Mouse (Mus musculus) left cerebral cortex, adult 18-20 months (tissue): Measurements from ENCODE around the gene Olfr1129. TPM values are rescaled to one million over a fixed set of nuclear protein-coding genes. Genes with fewer than 3 reads are reported as not detected.
"Not testable (repeated sequence)": the region's sequence is repeated elsewhere in the genome, so short reads cannot be mapped to it uniquely, and the experiment has no call there.

Experiments
- DNase-seq, 2 experiments: peaks; one replicate each; pipeline ENCODE4 v3.0.0; 2021 to 2022; ENCODE audit warnings: low spot score in 2 of 2, mixed read lengths in 1 of 2
- long read RNA-seq, 2 experiments: library from polyadenylated mRNA; stranded (forward); transcript quantifications; one replicate each; pipeline ENCODE4 v2.0.0; 2021
- total RNA-seq, 2 experiments: library from RNA; stranded (reverse); gene quantifications; 2 replicates each; pipeline ENCODE4 v1.2.3; 2021

Olfr1129 gene
- not detected for total RNA-seq
- long read RNA-seq, experiment 1: 0 reads
- long read RNA-seq, experiment 2: 0 reads

DNA sequence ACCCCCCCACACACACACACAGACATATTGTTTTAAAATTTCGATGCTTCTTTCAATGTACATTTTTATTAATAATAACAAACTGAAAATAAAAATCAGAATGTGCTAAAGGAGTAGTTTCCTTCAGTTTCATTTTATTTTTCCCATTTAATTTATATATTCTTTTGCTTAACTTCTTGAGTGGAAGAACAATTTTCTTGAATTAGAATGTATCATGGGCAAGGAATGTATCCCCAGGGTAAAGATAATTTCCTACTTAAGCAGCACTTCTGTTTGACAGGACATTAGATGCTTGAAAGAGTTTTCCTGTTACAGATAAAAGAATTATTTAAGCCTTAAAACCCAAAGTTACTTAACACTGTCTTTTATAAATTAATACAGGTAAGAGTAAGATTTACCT, at the start of gene Olfr1129:
Gene Olfr1129, plus strand, starts transcription at position 301 of the 400 bp plus-strand sequence.
- not testable (repeated sequence) for DNase-seq

DNA sequence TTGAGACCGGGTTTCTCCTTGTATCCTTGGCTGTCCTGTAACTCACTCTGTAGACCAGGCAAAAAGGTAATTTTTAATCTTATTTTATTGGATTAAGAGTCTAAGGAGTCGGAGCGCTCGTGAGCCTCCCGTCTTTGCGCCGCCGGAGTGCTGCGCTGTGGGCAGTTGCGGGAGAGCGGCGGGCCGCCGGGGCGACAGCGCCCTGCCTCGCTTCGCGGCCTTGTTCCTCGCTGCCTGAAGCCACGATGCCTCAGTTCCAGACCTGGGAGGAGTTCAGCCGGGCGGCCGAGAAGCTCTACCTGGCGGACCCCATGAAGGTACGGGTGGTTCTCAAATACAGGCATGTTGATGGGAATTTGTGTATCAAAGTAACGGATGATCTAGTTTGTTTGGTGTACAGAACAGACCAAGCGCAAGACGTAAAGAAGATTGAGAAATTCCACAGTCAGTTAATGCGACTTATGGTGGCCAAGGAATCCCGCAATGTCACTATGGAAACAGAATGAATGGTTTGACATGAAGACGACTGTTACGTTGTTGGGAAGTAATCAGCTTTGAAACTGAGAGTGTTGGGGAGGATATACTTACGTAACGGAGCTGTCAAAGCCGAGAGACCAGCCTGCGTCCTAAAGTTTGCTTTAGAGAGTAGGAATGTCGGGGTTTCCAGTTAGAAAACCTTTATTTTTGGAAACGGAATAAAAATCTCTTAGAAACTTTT, 47.6 kb upstream of the Olfr1129 start:
- peak; percentile 2 to 27 for DNase-seq

DNA sequence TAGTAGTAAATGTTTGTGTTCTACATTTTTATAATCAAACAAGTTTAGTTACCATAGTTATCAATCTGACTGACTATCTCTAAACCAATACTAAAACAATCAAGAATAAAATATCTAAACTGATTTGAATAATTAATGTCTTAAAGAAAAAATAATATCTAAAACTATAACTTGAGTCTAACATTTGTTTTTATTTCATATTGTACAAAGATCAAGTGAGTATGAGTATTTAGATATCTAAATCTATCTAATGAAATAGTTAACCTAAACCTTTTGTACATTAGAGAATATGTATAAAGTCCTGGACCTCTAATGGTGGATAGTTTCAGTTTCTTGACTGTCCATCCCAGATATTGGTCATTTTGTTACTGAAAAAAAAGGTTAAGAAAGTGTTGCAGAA, 42.2 kb upstream of the Olfr1129 start, which contains the start of gene Olfr153:
Gene Olfr153, plus strand, starts transcription at position 301 of the 400 bp plus-strand sequence.
- DNase-seq: no peak

DNA sequence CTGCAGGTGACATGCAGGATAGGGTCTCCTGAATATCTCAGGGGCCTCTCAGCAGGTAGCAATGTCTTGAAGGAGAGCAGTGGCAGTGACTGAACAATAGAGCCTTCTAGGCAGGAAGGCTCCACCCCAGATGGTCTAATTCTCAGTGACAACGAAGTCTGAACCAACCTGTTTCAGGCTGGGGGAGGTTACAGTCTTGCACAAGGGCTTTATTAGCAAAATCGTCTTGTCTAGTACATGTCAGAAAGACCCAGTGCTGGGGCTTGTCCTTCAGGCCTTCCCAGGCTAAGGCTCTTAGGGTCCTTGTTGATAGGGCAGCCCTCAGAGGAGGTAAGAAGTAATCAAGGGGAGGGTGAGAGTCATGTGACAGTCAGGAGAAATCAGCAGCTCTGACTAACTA, 38.9 kb upstream of the Olfr1129 start:
- no peak for DNase-seq

DNA sequence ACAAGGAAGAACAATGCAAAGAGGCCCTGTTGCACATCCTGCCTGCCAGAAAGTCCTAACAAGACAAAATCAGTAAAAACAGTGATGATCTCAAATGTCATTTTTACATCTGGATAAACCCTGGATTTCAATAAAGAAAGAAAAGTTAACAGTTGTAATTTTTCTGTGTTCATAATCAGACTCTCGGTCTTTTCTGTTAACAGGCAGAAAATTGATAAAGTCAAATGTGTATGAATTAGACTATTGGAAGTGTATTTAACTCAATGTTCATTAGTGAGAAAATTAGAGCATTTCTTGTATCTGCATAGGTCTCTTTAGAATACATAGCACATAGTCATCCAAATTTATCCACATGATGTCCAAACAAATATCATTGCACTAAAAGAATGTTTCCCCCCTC, 28.3 kb upstream of the Olfr1129 start, which contains the start of gene Olfr1128:
Gene Olfr1128, minus strand, starts transcription at position 101 of the 400 bp plus-strand sequence.
- DNase-seq: no peak

DNA sequence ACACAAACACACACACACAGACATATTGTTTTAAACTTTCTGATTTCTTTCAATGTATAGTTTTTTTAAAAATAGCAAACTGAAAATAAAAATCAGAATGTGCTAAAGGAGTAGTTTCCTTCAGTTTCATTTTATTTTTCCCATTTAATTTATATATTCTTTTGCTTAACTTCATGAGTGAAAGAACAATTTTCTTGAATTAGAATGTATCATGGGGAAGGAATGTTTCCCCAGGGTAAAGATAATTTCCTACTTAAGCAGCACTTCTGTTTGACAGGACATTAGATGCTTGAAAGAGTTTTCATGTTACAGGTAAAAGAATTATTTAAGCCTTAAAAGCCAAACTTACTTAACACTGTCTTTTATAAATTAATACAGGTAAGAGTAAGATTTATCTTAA, 32.2 kb downstream of the Olfr1129 start, which contains the start of gene Olfr1130:
Gene Olfr1130, plus strand, starts transcription at position 301 of the 400 bp plus-strand sequence.
- not testable (repeated sequence) for DNase-seq

DNA sequence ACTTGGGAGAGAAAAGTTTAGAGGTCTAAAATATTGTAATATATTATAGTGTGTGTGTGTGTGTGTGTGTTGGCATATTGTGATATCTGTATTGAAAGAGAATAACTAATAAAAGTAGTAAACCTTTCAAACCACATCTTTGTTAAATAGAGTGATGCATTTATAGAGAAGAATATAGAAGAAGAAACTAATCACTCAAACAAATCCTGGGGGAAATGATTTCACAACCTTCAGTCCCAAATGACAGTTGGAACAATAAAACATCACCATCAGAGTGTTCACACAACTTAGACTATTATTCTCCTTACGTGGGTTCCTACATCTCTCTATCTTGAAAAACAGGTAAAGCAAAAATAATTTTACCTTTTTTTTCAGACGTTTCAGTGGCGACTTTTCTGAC, 53.1 kb downstream of the Olfr1129 start, which contains the start of gene Olfr1131:
Gene Olfr1131, plus strand, starts transcription at position 301 of the 400 bp plus-strand sequence.
- DNase-seq: no peak

Other genes starting within 250 kb of the Olfr1129 start
- not detected for gene Olfr1120, start 219.1 kb upstream of the Olfr1129 start, total RNA-seq
- gene Olfr1121, start 204.0 kb upstream of the Olfr1129 start, total RNA-seq: not detected
- gene Olfr1122, start 188.1 kb upstream of the Olfr1129 start, total RNA-seq: under 1 TPM in 1 of 2 experiments, not detected in 1; 0.09 TPM
- not detected for gene Olfr1123, start 157.3 kb upstream of the Olfr1129 start, total RNA-seq
- not detected for gene Olfr1124, start 143.6 kb upstream of the Olfr1129 start, total RNA-seq
- gene Olfr1126, start 119.9 kb upstream of the Olfr1129 start, total RNA-seq: not detected
- not detected for gene Pramel7, start 76.8 kb upstream of the Olfr1129 start, total RNA-seq
- not detected for gene Pramel6, start 67.3 kb upstream of the Olfr1129 start, total RNA-seq
- gene Olfr153, start 42.1 kb upstream of the Olfr1129 start, total RNA-seq: not detected
- not detected for gene Olfr1128, start 28.4 kb upstream of the Olfr1129 start, total RNA-seq
- not detected for gene Olfr1130, start 32.3 kb downstream of the Olfr1129 start, total RNA-seq
- gene Olfr1131, start 53.2 kb downstream of the Olfr1129 start, total RNA-seq: not detected
- gene Olfr1132, start 63.6 kb downstream of the Olfr1129 start, total RNA-seq: not detected
- not detected for gene Olfr1133, start 73.5 kb downstream of the Olfr1129 start, total RNA-seq
- not detected for gene Olfr1134, start 84.6 kb downstream of the Olfr1129 start, total RNA-seq
- gene Olfr1135, start 99.8 kb downstream of the Olfr1129 start, total RNA-seq: not detected
- gene Olfr1136, start 120.0 kb downstream of the Olfr1129 start, total RNA-seq: not detected
- gene Olfr1137, start 139.3 kb downstream of the Olfr1129 start, total RNA-seq: not detected
- not detected for gene Olfr1138, start 166.1 kb downstream of the Olfr1129 start, total RNA-seq
- not detected for gene Olfr1140, start 169.8 kb downstream of the Olfr1129 start, total RNA-seq
- not detected for gene Olfr1141, start 180.1 kb downstream of the Olfr1129 start, total RNA-seq
- not detected for gene Olfr152, start 205.6 kb downstream of the Olfr1129 start, total RNA-seq
- gene Olfr1143, start 226.7 kb downstream of the Olfr1129 start, total RNA-seq: not detected
- gene Olfr1145, start 235.9 kb downstream of the Olfr1129 start, total RNA-seq: not detected